Comparison of ENCODE assay signal across 25 mouse cellular contexts in genomic region chr11:45738331-45738730, GRCm38 (mm10).
DNase-seq lines count a peak whose midpoint lies in the region; ATAC-seq and TF ChIP-seq lines count a peak whose summit lies in the region.
"Had no signal": no experiment of that assay in that cellular context is flagged by ENCODE, and none has a peak within 500 bp of the region (broad histone marks: within the 10 kb centered on the region; RNA-seq: fewer than 3 reads in every experiment).

No protein-coding gene starts in this region.

- H3K27ac ChIP-seq in CH12.LX (ENCODE audit: insufficient read depth, low read depth), result peak overlapping the region; percentile 63
- no peak overlapping the region for H3K27ac ChIP-seq in hindbrain, embryonic 12.5 days
- H3K27ac ChIP-seq: embryonic facial prominence, embryonic 12.5 days; embryonic facial prominence, embryonic 15.5 days; gastrocnemius, adult 2 months; heart, embryonic 13.5 days; hindbrain, embryonic 15.5 days had no signal

- H3K79me2 ChIP-seq in CH12.LX (replicated peaks; ENCODE audit: control insufficient read depth, extremely low read depth, insufficient read depth, poor library complexity, severe bottlenecking), result no peaks in the 10 kb centered on the region

- peak overlapping the region; percentile 69; the same call in 1 of the 2 replicates for H3K4me2 ChIP-seq in CH12.LX (ENCODE audit: insufficient read depth, low read depth, poor library complexity, severe bottlenecking)
- H3K4me2 ChIP-seq in hindbrain, embryonic 12.5 days (replicated peaks), result no peak overlapping the region
- H3K4me2 ChIP-seq: embryonic facial prominence, embryonic 12.5 days; embryonic facial prominence, embryonic 15.5 days; heart, embryonic 13.5 days; hindbrain, embryonic 15.5 days had no signal

- no peak overlapping the region for H3K9ac ChIP-seq in CH12.LX (ENCODE audit: insufficient read depth, low read depth)
- H3K9ac ChIP-seq in hindbrain, embryonic 12.5 days, result no peak overlapping the region
- H3K9ac ChIP-seq: embryonic facial prominence, embryonic 12.5 days; embryonic facial prominence, embryonic 15.5 days; forebrain, postnatal 0 days; heart, embryonic 13.5 days; hindbrain, embryonic 15.5 days had no signal

- no peak for TF ChIP-seq CTCF in CH12.LX (conservative IDR thresholded peaks at IDR 0.05 in 1 of 2, IDR thresholded peaks at IDR 0.05 in 1 of 2; ENCODE audit: low read depth in 2 of 2, low read length in 2 of 2)

- peaks cover 3% of the 10 kb centered on the region for H3K9me3 ChIP-seq in CH12.LX (replicated peaks; ENCODE audit: low read length)
- H3K9me3 ChIP-seq in hindbrain, embryonic 12.5 days (replicated peaks), result no peaks in the 10 kb centered on the region
- H3K9me3 ChIP-seq: embryonic facial prominence, embryonic 12.5 days; embryonic facial prominence, embryonic 15.5 days; heart, embryonic 13.5 days; hindbrain, embryonic 15.5 days had no signal

- DNase-seq in testis, postnatal 10 days (ENCODE audit: low spot score), result peak; percentile 15
- no peak for DNase-seq in testis, postnatal 14 days (ENCODE audit: low spot score)
- DNase-seq in CH12.LX (ENCODE audit: extremely low read depth), result peak; percentile 24
- no peak for DNase-seq in natural killer cell, adult 2 months (ENCODE audit: low spot score in 2 of 2)
- DNase-seq in left cerebral cortex, adult 9 months (ENCODE audit: low spot score in 2 of 2), result no peak
- DNase-seq: adrenal gland, adult 8-10 months; adrenal gland, postnatal 25 days; cerebellum, adult 2 months; cerebellum, adult 9-11 months; cerebellum, postnatal 25 days; forebrain, postnatal 0 days; gastrocnemius, adult 2 months; gastrocnemius, postnatal 14 days; heart, adult 18-20 months; heart, postnatal 14 days; heart, postnatal 4 days; kidney, adult 18-20 months had no signal

- in situ Hi-C loops in CH12.LX (cut with MboI; ENCODE audit: low pct_ligation_motif_present, low pct_unique_long_range_greater_than_20kb, low sequenced_read_pairs), result no loop called here

- H3K4me1 ChIP-seq in CH12.LX (ENCODE audit: control insufficient read depth in 1 of 2, insufficient read depth in 2 of 2), result peaks cover 3 to 5% of the 10 kb centered on the region in 2 experiments; a peak in 3 of 4 replicates
- H3K4me1 ChIP-seq in hindbrain, embryonic 12.5 days, result no peaks in the 10 kb centered on the region
- H3K4me1 ChIP-seq: embryonic facial prominence, embryonic 15.5 days; hindbrain, embryonic 15.5 days had no signal

- 84% methylated on average over 6 of the region's 6 CpGs for WGBS in hindbrain, embryonic 12.5 days

- no peaks in the 10 kb centered on the region for H3K36me3 ChIP-seq in CH12.LX (replicated peaks in 1 of 2; ENCODE audit: control insufficient read depth in 1 of 2, insufficient read depth in 1 of 2, low read length in 1 of 2)
- H3K36me3 ChIP-seq in hindbrain, embryonic 12.5 days, result no peaks in the 10 kb centered on the region
- H3K36me3 ChIP-seq: embryonic facial prominence, embryonic 12.5 days; embryonic facial prominence, embryonic 15.5 days; heart, embryonic 13.5 days; hindbrain, embryonic 15.5 days had no signal

- TF ChIP-seq RAD21 in CH12.LX (IDR thresholded peaks at IDR 0.05; ENCODE audit: low read depth, low read length), result no peak

- ATAC-seq in activated CD4-positive, CD25-positive, alpha-beta regulatory T cell, adult 4 months, result peak; percentile 19
- no peak for ATAC-seq in hindbrain, embryonic 12.5 days (ENCODE audit: low FRiP score)
- ATAC-seq: forebrain, embryonic 14.5 days; forebrain, postnatal 0 days; intestine, embryonic 16.5 days had no signal

- peak; percentile 47 for TF ChIP-seq EP300 in CH12.LX (IDR thresholded peaks at IDR 0.05; ENCODE audit: low read length)

- no peaks in the 10 kb centered on the region for H3K27me3 ChIP-seq in CH12.LX (replicated peaks)
- H3K27me3 ChIP-seq in hindbrain, embryonic 12.5 days, result no peaks in the 10 kb centered on the region
- H3K27me3 ChIP-seq: embryonic facial prominence, embryonic 12.5 days; embryonic facial prominence, embryonic 15.5 days; heart, embryonic 13.5 days; hindbrain, embryonic 15.5 days had no signal

- dilution Hi-C loops in CH12.LX (cut with MboI; ENCODE audit: extremely low pct_ligation_motif_present, extremely low pct_unique_long_range_greater_than_20kb, low sequenced_read_pairs), result no loop called here

- no peak overlapping the region for H3K4me3 ChIP-seq in CH12.LX (replicated peaks in 1 of 3; ENCODE audit: low read depth in 2 of 3, low read length in 2 of 3, poor library complexity in 1 of 3)
- no peak overlapping the region for H3K4me3 ChIP-seq in hindbrain, embryonic 12.5 days
- H3K4me3 ChIP-seq: embryonic facial prominence, embryonic 12.5 days; embryonic facial prominence, embryonic 15.5 days; gastrocnemius, adult 2 months; heart, embryonic 13.5 days; hindbrain, embryonic 15.5 days had no signal

- TF ChIP-seq POLR2A in CH12.LX (IDR thresholded peaks at IDR 0.05; ENCODE audit: low read depth, low read length), result no peak

TF ChIP-seq in CH12.LX, 34 proteins besides CTCF, POLR2A, EP300 and RAD21:
- TF ChIP-seq ETS1 (conservative IDR thresholded peaks at IDR 0.05; ENCODE audit: low read depth, low read length) (peak; percentile 80), RCOR1 (conservative IDR thresholded peaks at IDR 0.05; ENCODE audit: low read depth, low read length) (no peak), BHLHE40 (IDR thresholded peaks at IDR 0.05; ENCODE audit: low read depth, low read length) (0 out of 2 replicates have a peak, but pooled peaks have one; percentile 14), IRF4 (IDR thresholded peaks at IDR 0.05; ENCODE audit: low read depth, low read length) (peak; percentile 76), HCFC1 (IDR thresholded peaks at IDR 0.05; ENCODE audit: low read depth, low read length) (no peak)

Comparison
In these comparisons a context has a peak if more than half of its experiments do, and no peak if none do; other contexts are left out.
1. DNase-seq: peak in testis, postnatal 10 days (single experiment) and CH12.LX (single experiment); none in testis, postnatal 14 days (single experiment), natural killer cell, adult 2 months (0 of 2) and left cerebral cortex, adult 9 months (0 of 2).